Mouse (Mus musculus) spleen, embryonic (tissue): ENCODE results near the gene Cul9.
"Not testable (repeated sequence)": the region's sequence is repeated elsewhere in the genome, so short reads cannot be mapped to it uniquely, and the experiment has no call there.

Source experiments
- CTCF ChIA-PET: fragments of 350-600 bp; sonication (Branson Sonifier 250); formaldehyde crosslinking; loops from one replicate; lab custom pipeline; 2022; lab: Charles Lee

The Cul9 gene

GRCm38 (mm10) chr17:46545813-46546564 is at the start of gene Cul9:
Gene Cul9, minus strand, starts transcription at chr17:46546388.
- CTCF ChIA-PET = interaction anchor here (1.0 kb wide), 1 partner anchor 9 kb away, joined by 3 read pairs; no protein-coding TSS in a partner anchor

GRCm38 (mm10) chr17:46595336-46595735 is 49.1 kb upstream of the Cul9 start:
- CTCF ChIA-PET = no interaction called here

- CTCF ChIA-PET = no interaction called here
Observed at GRCm38 (mm10) chr17:46594606-46595005, 48.4 kb upstream of the Cul9 start.

DNA sequence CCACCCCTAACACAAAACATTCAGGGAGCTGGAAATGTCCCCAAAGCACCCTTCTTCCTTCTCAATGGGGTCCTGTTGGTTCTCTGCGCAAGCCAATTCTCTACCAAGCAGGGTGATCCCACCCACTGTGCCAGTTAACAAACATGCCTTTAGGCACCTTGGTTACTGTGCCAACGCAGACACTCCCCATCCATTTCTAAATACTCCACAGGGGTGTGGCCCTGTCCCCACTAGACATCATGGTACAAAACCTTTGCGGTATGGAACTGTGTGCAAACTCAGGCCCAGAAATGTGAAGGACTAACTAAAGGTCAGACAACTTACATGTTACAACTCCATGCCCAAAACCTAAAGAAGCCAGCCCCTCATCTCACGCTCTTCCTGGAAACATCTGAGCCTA is 46.9 kb upstream of the Cul9 start:
- CTCF ChIA-PET = no interaction called here

DNA sequence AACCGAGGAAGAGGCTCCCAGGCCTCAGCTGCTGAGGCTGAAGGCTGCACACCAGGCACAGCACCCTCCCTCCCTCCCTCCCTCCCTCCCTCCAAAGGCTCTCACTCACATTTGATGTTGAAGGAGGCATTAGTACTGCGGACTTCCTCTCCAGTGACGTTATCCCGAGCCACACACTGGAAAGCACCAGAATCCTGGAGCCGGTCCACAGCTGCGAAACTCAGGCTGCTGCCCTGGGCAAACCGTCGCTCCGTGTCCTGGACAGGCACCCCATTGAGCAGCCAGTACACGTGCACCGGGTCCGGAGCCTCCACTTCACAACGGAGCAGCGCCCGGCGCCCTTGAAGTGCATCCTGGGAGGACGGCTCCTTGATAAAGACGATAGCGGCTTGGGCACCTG is 45.2 kb upstream of the Cul9 start:
- CTCF ChIA-PET = no interaction called here

DNA sequence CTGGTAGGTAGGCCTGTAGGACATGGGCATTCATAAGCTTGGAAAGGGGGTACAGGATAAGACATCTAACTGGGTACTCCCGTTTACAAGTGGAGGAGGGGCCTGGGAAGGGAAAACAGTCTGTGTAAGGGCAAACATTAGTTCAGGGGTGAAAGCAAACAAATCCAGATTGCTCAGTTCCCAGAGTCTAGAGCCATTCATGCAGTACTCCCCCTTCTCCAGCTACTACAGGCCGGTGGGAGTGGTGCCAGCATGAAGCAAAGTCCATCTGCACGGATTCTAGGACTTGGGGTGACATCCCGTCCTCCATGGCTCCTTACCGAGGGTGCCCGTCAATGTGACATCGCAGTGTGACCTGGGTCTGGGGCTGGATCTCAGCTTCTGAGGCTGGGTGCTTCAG is 44.3 kb upstream of the Cul9 start:
- CTCF ChIA-PET = no interaction called here

DNA sequence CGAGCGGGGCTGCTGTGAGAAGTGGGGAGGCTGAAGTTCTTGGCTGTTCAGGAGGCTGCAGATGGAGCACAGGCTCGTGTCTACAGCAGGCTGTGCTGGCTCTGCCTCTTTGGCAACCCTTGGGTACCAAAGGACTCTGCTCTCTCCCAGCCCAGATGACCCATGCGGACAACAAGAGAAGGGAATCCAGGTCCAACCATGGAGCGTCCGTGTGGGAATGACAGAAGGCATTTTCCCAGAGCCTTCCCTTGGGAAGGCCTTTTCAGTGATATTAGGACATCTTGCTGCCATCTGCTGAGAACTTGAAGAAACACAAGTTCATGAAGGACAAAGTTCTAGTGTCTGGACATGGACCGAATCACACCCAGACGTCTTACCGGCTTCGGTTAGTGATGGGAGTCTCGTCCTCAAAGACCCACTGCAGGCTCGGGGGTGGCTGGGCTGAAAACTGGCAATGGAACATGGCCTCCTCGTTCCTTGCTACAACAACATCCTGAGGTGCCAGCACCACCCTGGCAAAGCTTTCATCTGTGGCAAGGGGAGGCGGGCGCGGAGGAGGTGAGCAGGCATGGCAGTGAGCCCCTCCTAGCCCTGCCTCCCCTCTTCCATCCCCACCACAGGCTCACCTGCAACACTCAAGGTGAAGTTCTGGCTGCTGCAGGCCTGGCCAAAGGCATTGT is 43.6 kb upstream of the Cul9 start:
- CTCF ChIA-PET = no interaction called here

DNA sequence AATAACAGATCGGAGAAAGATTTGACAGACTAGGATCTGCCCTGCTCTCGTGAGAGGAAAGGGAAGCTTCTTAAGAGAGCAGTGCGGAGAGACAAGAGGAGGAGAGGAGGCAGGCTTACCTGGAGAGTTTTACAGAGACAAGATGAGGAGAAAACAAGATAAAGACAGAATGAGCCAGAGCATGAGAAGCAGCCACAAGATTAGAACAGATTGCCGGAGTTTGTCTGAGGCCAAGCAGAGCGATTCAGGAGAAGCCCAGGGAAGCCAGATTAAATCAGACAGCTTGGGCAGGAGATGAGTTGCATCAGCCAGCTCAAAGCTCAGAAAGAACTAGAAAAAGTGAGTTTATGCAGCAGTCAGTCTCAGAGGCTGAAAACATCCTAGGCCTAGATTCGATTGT is 42.7 kb upstream of the Cul9 start:
- CTCF ChIA-PET = no interaction called here

GRCm38 (mm10) chr17:46588173-46588572 is 42.0 kb upstream of the Cul9 start:
- CTCF ChIA-PET = no interaction called here

GRCm38 (mm10) chr17:46586327-46586726 is 40.1 kb upstream of the Cul9 start:
- CTCF ChIA-PET = no interaction called here

GRCm38 (mm10) chr17:46578650-46579049 is 32.5 kb upstream of the Cul9 start:
- CTCF ChIA-PET = no interaction called here

GRCm38 (mm10) chr17:46576070-46576469 is 29.9 kb upstream of the Cul9 start:
- CTCF ChIA-PET = no interaction called here

- CTCF ChIA-PET = no interaction called here
Observed at GRCm38 (mm10) chr17:46574535-46574934, 28.3 kb upstream of the Cul9 start.

- CTCF ChIA-PET = no interaction called here
Observed at GRCm38 (mm10) chr17:46571005-46571404, 24.8 kb upstream of the Cul9 start.

DNA sequence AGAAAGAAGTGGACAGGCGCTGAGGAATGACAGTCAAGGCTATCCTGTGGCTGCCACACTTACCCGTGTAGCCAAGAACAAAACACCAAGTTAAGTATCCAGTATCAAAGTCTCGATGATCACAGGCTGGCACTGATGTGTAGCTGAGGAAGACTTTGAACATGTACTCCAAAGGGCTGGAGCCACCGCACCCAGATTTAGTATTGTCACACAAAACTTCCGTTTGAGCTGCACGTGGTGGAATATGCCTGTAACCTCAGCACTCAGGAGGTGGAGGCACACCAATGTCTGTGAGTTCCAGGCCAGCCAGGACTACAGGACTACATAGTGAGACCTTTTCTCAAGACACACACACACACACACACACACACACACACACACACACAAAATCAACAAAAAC is 13.0 kb upstream of the Cul9 start:
- CTCF ChIA-PET = no interaction called here

DNA sequence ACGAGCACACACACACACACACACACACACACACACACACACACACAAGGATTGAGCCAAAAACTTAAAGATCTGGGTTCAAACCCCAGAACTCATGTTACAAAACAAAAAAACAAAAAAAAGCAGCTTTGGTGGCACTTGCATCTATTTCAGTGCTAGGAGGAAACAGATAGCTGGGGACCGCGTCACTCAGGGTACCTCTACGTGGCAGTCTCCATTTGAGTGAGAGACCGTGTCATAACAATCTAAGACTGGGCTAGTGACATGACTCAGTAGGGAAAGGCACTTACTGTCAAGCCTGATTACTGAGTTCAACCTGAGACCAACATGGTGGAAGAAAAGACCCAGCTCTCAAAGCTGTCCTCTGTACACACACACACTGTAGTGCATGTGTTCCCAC is 12.0 kb upstream of the Cul9 start:
- CTCF ChIA-PET = no interaction called here

GRCm38 (mm10) chr17:46557321-46557720 is 11.1 kb upstream of the Cul9 start:
- CTCF ChIA-PET = not testable (repeated sequence)

DNA sequence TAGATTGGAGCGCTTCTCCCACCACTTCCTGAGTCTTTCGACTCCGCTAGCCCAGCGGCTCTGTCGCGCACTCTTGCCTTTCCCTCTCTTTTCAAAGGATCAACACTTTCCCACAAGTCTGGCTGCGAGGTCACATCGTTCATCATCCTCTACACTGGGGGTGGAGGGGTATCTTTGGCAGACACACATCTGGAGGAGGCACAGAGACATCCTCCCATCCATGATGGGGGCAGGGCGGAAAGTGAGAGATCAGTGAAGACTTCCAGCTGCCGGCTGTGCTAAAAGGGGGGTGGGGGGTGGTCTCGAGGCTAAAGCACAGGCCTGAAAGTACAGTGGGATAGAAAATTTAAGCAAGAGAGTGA is 10.4 kb upstream of the Cul9 start:
- CTCF ChIA-PET = no interaction called here

GRCm38 (mm10) chr17:46555673-46556583 is 9.7 kb upstream of the Cul9 start, which contains the start of gene Srf:
Gene Srf, minus strand, starts transcription at chr17:46556175.
- CTCF ChIA-PET = no interaction called here

- CTCF ChIA-PET = interaction anchor here (0.5 kb wide), 1 partner anchor 126 kb away, joined by 3 read pairs; the partner anchor contains the start of gene Crip3
Observed at GRCm38 (mm10) chr17:46554977-46555672, 8.9 kb upstream of the Cul9 start.

- CTCF ChIA-PET = interaction anchor here (0.5 kb wide), 1 partner anchor 126 kb away, joined by 3 read pairs; the partner anchor contains the start of gene Crip3
Observed at GRCm38 (mm10) chr17:46554646-46554976, 8.4 kb upstream of the Cul9 start.

GRCm38 (mm10) chr17:46553926-46554325 is 7.7 kb upstream of the Cul9 start:
- CTCF ChIA-PET = no interaction called here
